Mouse (Mus musculus) midbrain, postnatal 0 days (tissue): ENCODE measurements around the gene Mob2. TPM values are rescaled to one million over a fixed set of nuclear protein-coding genes. Genes with fewer than 3 reads are reported as not detected.

Source experiments
- ATAC-seq: fragments of 200-750 bp; cut with Nextera tagmentation; 2 replicates; pipeline ENCODE4 v1.8.0; 2017; ENCODE audit warnings: moderate number of reproducible peaks, mild to moderate bottlenecking, moderate TSS enrichment, moderate library complexity; ENCODE audit not compliant: low FRiP score
- DNase-seq: peaks from one replicate; pipeline ENCODE4 v3.0.0-alpha.2; 2015; ENCODE audit warnings: low spot score
- H3K27ac ChIP-seq: fragments of 300-500 bp; sonication (generic); 2 replicates; pipeline ENCODE4 v1.5.1; 2014; ENCODE audit warnings: low read depth, mild to moderate bottlenecking, low read length, mixed read lengths
- H3K27me3 ChIP-seq: fragments of 300-500 bp; sonication (generic); 2 replicates; pipeline ENCODE4 v1.6.1; 2014; ENCODE audit warnings: low read length, control low read depth, mixed read lengths; ENCODE audit not compliant: insufficient read depth
- H3K36me3 ChIP-seq: fragments of 300-500 bp; sonication (generic); 2 replicates; pipeline ENCODE4 v1.6.1; 2014; ENCODE audit warnings: low read length, control low read depth, mixed read lengths; ENCODE audit not compliant: insufficient read depth
- H3K4me1 ChIP-seq: fragments of 300-500 bp; sonication (generic); 2 replicates; pipeline ENCODE4 v1.6.1; 2014; ENCODE audit warnings: mild to moderate bottlenecking, control low read depth, antibody characterized with exemption, low read length, mixed read lengths; ENCODE audit not compliant: insufficient read depth
- H3K4me2 ChIP-seq: fragments of 300-500 bp; sonication (generic); 2 replicates; pipeline ENCODE4 v1.6.1; 2014; ENCODE audit warnings: low read depth, mild to moderate bottlenecking, low read length, mixed read lengths; ENCODE audit not compliant: poor library complexity, severe bottlenecking
- H3K4me3 ChIP-seq: fragments of 300-500 bp; sonication (generic); 2 replicates; pipeline ENCODE4 v1.5.1; 2014; ENCODE audit warnings: low read depth, mild to moderate bottlenecking, low read length, moderate library complexity
- H3K9ac ChIP-seq: fragments of 300-500 bp; sonication (generic); replicated peaks from 2 replicates; pipeline ENCODE4 v1.6.1; 2014; ENCODE audit warnings: mild to moderate bottlenecking, low read length, moderate library complexity, mixed read lengths; ENCODE audit not compliant: poor library complexity, severe bottlenecking
- H3K9me3 ChIP-seq: fragments of 300-500 bp; sonication (generic); 2 replicates; pipeline ENCODE4 v1.6.1; 2016; ENCODE audit warnings: low read length, control low read depth
- CTCF ChIP-seq: IDR thresholded peaks from 2 replicates; pipeline ENCODE4 v1.5.1; 2016; ENCODE audit warnings: antibody characterized with exemption, mild to moderate bottlenecking
- WGBS: fragments of 180-500 bp; shearing (Covaris S2); extraction: QIAGEN DNeasy Blood & Tissue Kit; methylation state at CpG from one replicate; pipeline ENCODE4 v1.1.7; 2014; 5-methylcytosine and 5-hydroxymethylcytosine counted together
- polyA plus RNA-seq: library from polyadenylated mRNA; unstranded; fragments of >200 nt; fragmentation: Nextera tagmentation; extraction: Ambion mirVana; gene quantifications from 2 replicates; pipeline ENCODE4 v1.2.1, GENCODE M21; 2015
- total RNA-seq: library from RNA; depleted of rRNA; stranded (reverse); fragments of >200 nt; gene quantifications from 2 replicates; pipeline ENCODE4 v1.2.3, GENCODE M21; 2014

The Mob2 gene
- total and polyA plus RNA-seq, 2 experiments from 2014 or later, result 31.6 to 38.0 TPM

- 6% methylated on average over 5 of the region's 5 CpGs for WGBS
- peak overlapping the region; percentile 36; the same call in 1 of the 2 replicates for H3K9ac ChIP-seq
- peak overlapping the region; percentile 5 for H3K4me2 ChIP-seq
- no peak overlapping the region for H3K4me3 ChIP-seq
- H3K36me3 ChIP-seq, result peaks cover 46% of the 10 kb centered on the region
- ATAC-seq (peak; percentile 66), DNase-seq (peak; percentile 90)
- H3K9me3 ChIP-seq, result no peaks in the 10 kb centered on the region
- peak overlapping the region; percentile 62 for H3K27ac ChIP-seq
- H3K4me1 ChIP-seq, result peaks cover 47% of the 10 kb centered on the region
- no peak for TF ChIP-seq CTCF
- no peaks in the 10 kb centered on the region for H3K27me3 ChIP-seq
These were observed 28.0 kb upstream of the Mob2 start for GRCm38 (mm10) chr7:142088886-142089285.

DNA sequence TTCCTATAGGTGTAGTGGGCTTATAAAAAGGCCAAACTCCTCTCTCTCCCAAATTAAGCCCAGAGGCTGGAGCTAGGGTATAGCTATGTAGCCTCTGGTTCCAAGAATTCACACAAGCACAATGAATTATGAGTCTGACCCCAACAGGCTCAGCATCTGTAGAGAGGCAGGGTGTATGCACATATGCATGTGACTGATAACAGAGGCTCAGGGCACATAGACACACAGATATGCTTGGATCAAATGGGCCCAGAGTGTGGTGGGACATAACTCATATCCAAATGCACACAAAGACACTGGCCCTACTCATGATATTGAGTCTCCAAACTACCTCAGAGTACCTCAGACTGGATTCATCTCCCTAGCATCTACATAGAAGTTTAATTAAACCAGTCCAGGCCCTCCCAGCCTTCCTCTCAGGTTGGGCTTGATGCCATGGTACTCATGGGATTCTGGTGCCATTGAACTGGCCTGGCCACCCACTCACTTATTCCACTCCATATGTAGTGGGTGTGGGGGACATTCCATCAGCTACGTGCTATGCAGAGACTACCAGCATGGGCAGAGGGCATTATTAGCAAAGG, 26.3 kb upstream of the Mob2 start:
- Histone ChIP-seq H3K27ac (no peak overlapping the region), H3K4me2 (no peak overlapping the region), H3K4me3 (no peak overlapping the region), H3K36me3 (peaks cover 58% of the 10 kb centered on the region), H3K9me3 (no peaks in the 10 kb centered on the region), H3K4me1 (peaks cover 31% of the 10 kb centered on the region), H3K27me3 (no peaks in the 10 kb centered on the region), H3K9ac (no peak overlapping the region)
- WGBS, result 88% methylated on average over 1 of the region's 1 CpGs
- ATAC-seq (no peak), DNase-seq (no peak)
- no peak for TF ChIP-seq CTCF

GRCm38 (mm10) chr7:142086159-142086905, 25.5 kb upstream of the Mob2 start:
- no peak for DNase-seq
- Histone ChIP-seq H3K9ac (no peak overlapping the region), H3K27me3 (no peaks in the 10 kb centered on the region), H3K4me1 (peaks cover 25% of the 10 kb centered on the region; the same call in 1 of the 2 replicates), H3K9me3 (no peaks in the 10 kb centered on the region), H3K4me3 (no peak overlapping the region), H3K4me2 (no peak overlapping the region), H3K27ac (no peak overlapping the region), H3K36me3 (peaks cover 63% of the 10 kb centered on the region)
- ATAC-seq, result no peak
- WGBS, result 90% methylated on average over 4 of the region's 4 CpGs
- no peak for TF ChIP-seq CTCF

GRCm38 (mm10) chr7:142084820-142085219, 24.0 kb upstream of the Mob2 start:
- H3K27ac ChIP-seq, result no peak overlapping the region
- no peak overlapping the region for H3K4me2 ChIP-seq
- no peak overlapping the region for H3K4me3 ChIP-seq
- peak; percentile 88 for DNase-seq
- H3K27me3 ChIP-seq, result no peaks in the 10 kb centered on the region
- no peak for TF ChIP-seq CTCF
- H3K9me3 ChIP-seq, result no peaks in the 10 kb centered on the region
- H3K36me3 ChIP-seq, result peaks cover 76% of the 10 kb centered on the region
- peaks cover 10% of the 10 kb centered on the region; the same call in 1 of the 2 replicates for H3K4me1 ChIP-seq
- H3K9ac ChIP-seq, result no peak overlapping the region
- ATAC-seq, result 0 out of 2 replicates have a peak, but pooled peaks have one; percentile 8
- 28% methylated on average over 3 of the region's 3 CpGs for WGBS

DNA sequence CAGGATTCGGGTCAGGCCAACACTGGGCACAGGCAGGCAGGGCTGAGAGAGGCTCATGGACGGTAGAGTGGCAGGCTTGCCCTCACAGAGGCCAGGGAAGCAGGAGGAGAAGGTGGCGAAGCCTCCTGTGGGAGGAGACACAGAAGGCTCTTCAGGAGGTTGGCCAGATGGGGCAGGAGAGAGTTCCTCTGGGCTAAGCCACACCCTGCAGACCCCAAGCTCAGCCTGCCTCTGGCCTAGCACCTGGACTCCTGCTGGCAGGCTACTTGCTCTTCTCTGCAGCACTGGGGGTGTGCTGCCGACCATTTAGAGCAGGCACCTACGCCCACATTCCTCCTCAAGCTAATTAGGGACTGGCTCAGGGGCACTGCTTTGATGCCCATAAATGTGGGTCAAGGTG, 23.5 kb upstream of the Mob2 start:
- DNase-seq (no peak), ATAC-seq (no peak)
- H3K4me3 ChIP-seq, result no peak overlapping the region
- no peak overlapping the region for H3K9ac ChIP-seq
- H3K27me3 ChIP-seq, result no peaks in the 10 kb centered on the region
- no peak overlapping the region for H3K4me2 ChIP-seq
- H3K36me3 ChIP-seq, result peaks cover 76% of the 10 kb centered on the region
- no peak overlapping the region for H3K27ac ChIP-seq
- TF ChIP-seq CTCF, result no peak
- H3K4me1 ChIP-seq, result 0 out of 2 replicates have a peak, but pooled peaks cover 6% of the 10 kb centered on the region
- WGBS, result 30% methylated on average over 5 of the region's 5 CpGs
- H3K9me3 ChIP-seq, result no peaks in the 10 kb centered on the region

GRCm38 (mm10) chr7:142083588-142084317, 22.9 kb upstream of the Mob2 start:
- peak; percentile 50 for TF ChIP-seq CTCF
- Histone ChIP-seq H3K9me3 (no peaks in the 10 kb centered on the region), H3K27ac (no peak overlapping the region), H3K4me3 (no peak overlapping the region), H3K9ac (no peak overlapping the region), H3K36me3 (peaks cover 77% of the 10 kb centered on the region), H3K27me3 (no peaks in the 10 kb centered on the region), H3K4me2 (no peak overlapping the region), H3K4me1 (0 out of 2 replicates have a peak, but pooled peaks cover 3% of the 10 kb centered on the region)
- 41% methylated on average over 12 of the region's 12 CpGs for WGBS
- ATAC-seq (no peak), DNase-seq (no peak)
